In the genomic region with DNA sequence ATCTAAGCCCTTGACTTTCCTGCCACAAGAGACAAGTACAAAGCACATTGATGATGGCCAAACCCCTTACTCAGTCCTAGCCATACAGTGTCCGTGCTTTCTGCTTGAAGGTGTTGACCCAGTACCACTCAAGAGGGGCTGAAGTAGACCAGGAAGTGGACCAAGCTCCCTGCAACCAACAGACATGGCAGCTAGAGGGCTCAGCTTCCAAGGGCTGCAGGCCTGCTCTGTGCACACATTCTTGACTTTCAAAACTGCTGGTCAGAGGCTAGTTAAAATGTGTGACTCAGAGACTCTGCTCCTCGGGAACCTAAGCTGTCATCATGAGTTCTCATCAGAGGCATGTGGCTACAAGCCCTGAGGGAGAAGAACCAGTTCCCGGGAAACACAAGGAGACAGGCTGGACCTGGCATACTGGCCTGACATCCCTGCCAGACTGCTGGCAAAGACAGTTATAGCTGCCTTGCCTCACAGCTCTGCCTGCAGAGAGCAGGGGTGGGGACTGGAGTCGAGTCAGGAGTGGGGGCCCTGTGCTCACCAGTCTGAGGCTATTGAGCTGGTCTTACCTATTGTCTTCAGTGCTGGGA, we compare ENCODE assay signal across 11 mouse cellular contexts. TPM values are rescaled to one million over a fixed set of nuclear protein-coding genes. Genes with fewer than 3 reads are reported as not detected.
A peak's percentile ranks its signal among the peaks of the same experiment; 100 is the strongest.
DNase-seq lines count a peak whose midpoint lies in the region; TF ChIP-seq lines count a peak whose summit lies in the region.
"Had no signal": no experiment of that assay in that cellular context is flagged by ENCODE, and none has a peak within 500 bp of the region (broad histone marks: within the 10 kb centered on the region; RNA-seq: fewer than 3 reads in every experiment).

No protein-coding gene starts in this region.

- H3K27me3 ChIP-seq in heart, embryonic 10.5 days (ENCODE audit: insufficient read depth, poor library complexity, severe bottlenecking), result peaks cover 14% of the 10 kb centered on the region

- peak; percentile 27; the same call in 1 of the 2 replicates for TF ChIP-seq CTCF in embryonic fibroblast, embryonic 13.5 days (IDR thresholded peaks at IDR 0.05; ENCODE audit: borderline replicate concordance, insufficient read depth, low read length)

- TF ChIP-seq POLR2A in embryonic fibroblast, embryonic 13.5 days (IDR thresholded peaks at IDR 0.05; ENCODE audit: low read depth, low read length), result no peak

- H3K27ac ChIP-seq in heart, embryonic 10.5 days, result no peak overlapping the region
- H3K27ac ChIP-seq in embryonic fibroblast, embryonic 13.5 days (ENCODE audit: insufficient read depth, low read length), result no peak overlapping the region
- H3K27ac ChIP-seq: hindbrain, embryonic 10.5 days had no signal

- WGBS in heart, embryonic 10.5 days, result 59% methylated on average over 4 of the region's 4 CpGs

- no peaks in the 10 kb centered on the region for H3K36me3 ChIP-seq in heart, embryonic 10.5 days
- H3K36me3 ChIP-seq: hindbrain, embryonic 10.5 days had no signal

- no peaks in the 10 kb centered on the region for H3K9me3 ChIP-seq in heart, embryonic 10.5 days
- H3K9me3 ChIP-seq: hindbrain, embryonic 10.5 days; megakaryocyte, embryonic 14.5 days had no signal

- no peaks in the 10 kb centered on the region for H3K4me1 ChIP-seq in heart, embryonic 10.5 days
- H3K4me1 ChIP-seq in embryonic fibroblast, embryonic 13.5 days (ENCODE audit: control insufficient read depth, insufficient read depth, low read length), result no peaks in the 10 kb centered on the region
- H3K4me1 ChIP-seq: megakaryocyte, embryonic 14.5 days had no signal

- H3K4me3 ChIP-seq in heart, embryonic 10.5 days, result no peak overlapping the region
- H3K4me3 ChIP-seq in embryonic fibroblast, embryonic 13.5 days (ENCODE audit: insufficient read depth, low read length), result no peak overlapping the region
- H3K4me3 ChIP-seq: hindbrain, embryonic 10.5 days; megakaryocyte, embryonic 14.5 days had no signal

- DNase-seq in heart, adult 9 months (ENCODE audit: low spot score in 2 of 2), result peak; percentile 3 to 13
- no peak for DNase-seq in heart, embryonic 10.5 days (ENCODE audit: low spot score)
- peak; percentile 96 for DNase-seq in 3T3-L1 (ENCODE audit: low read depth, low spot score)
- DNase-seq in adipocyte (ENCODE audit: low spot score), result peak; percentile 86
- no peak for DNase-seq in lung, postnatal 10 days
- DNase-seq in lung, postnatal 14 days, result no peak
- DNase-seq in embryo, embryonic 9.5 days (ENCODE audit: extremely low spot score), result no peak

RNA-seq across cellular contexts. Expression of a gene that starts 37.4 kb away (rescaled TPM):
- polyA plus RNA-seq in heart, embryonic 10.5 days (2016; fragmentation: Nextera tagmentation; extraction: Ambion mirVana), result 0.05 TPM in 1 of 2 replicates, not detected in the other
- polyA plus RNA-seq in embryonic fibroblast, embryonic 13.5 days (2011; ENCODE audit: insufficient read length, low read depth, missing spikeins), result not detected in 2 replicates
- polyA plus RNA-seq: limb, embryonic 11.5 days had no signal

Comparison
In these comparisons a context has a peak if more than half of its experiments do, and no peak if none do; other contexts are left out.
1. DNase-seq: peak in heart, adult 9 months (2 of 2), 3T3-L1 (single experiment) and adipocyte (single experiment); none in heart, embryonic 10.5 days (single experiment), lung, postnatal 10 days (single experiment), lung, postnatal 14 days (single experiment) and embryo, embryonic 9.5 days (single experiment).